Mouse (Mus musculus) 416B (cell line): ENCODE data around the gene Rfesd.

Source experiments
- DNase-seq: peaks from one replicate; pipeline ENCODE4 v3.0.0; 2011; ENCODE audit warnings: low read depth

Rfesd gene

DNA sequence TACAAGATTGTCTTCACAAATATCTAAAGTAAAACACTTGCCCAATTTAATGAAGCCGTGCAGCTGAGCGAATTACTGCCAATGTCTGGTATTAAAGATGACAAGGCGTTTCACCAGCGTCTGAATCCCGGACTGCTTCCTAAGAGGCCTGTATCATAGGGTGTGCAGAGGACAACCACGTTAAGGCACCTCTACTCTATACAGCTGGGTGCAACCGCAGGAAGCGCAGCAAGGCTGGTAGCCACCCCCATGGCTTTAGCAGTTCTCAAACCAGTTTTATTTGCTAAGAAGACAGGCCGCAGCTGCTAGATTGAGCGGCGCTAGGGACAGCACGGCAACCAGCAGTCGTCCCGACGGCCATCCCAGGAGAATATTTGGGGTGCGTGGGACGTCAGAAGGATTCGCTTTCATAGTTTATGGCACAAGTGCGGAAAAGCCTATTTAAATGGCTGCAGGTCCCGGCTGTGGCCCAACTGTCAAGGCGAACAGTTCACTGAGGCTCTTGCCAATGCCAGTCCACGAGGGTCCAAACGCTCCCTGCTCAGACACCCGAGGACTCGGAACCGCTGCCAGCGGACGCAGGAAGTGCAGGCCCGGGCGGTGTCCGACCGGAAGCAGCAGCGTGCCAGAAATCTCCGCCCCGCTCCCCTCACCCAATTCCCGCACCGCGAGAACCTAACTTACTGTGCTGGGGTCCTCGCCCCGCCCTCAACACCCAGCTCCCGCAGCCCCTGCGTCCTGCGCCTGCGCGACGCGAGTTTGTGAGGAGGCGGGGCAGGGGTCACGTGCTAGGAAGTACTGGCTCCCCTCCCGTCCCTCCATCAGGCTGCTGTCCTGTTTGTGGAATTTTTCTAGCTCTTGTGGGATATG, at the start of gene Rfesd:
TSS of gene Rfesd (minus strand) at position 746 of the 870 bp plus-strand sequence.
- peak; percentile 98 for DNase-seq

DNA sequence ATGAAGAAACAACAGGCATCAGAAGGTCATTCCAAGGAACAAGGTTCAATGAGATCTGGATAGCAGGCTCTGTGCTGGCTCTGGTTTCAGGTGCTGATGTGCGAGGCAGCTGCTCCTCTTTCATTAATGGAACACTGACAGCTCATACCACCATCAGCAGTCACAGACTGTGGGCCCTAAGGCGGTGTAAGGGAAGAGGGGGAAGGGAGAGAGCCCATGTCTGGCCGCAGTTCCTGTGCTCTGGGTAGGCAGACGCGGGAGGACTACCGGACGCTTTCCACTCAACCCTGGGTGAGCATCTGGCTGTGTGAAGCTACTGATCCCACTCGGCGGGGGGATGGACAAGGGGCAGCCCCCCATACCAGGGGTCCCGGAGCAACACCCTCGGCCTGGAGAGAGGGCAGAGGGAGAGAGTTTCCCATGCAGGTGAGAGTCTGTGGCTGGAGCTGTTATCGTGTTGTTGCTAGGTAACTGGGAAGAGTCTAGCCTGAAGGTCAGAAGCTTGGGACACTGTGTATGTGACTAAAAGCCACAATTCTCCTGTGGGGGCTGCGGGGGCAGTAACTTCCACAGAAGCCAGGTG, 45.9 kb upstream of the Rfesd start:
- no peak for DNase-seq

GRCm38 (mm10) chr13:76063548-76063947, 45.0 kb upstream of the Rfesd start:
- DNase-seq = no peak

GRCm38 (mm10) chr13:76062569-76062968, 44.0 kb upstream of the Rfesd start:
- peak; percentile 59 for DNase-seq

GRCm38 (mm10) chr13:76062126-76062525, 43.6 kb upstream of the Rfesd start:
- DNase-seq = no peak

DNA sequence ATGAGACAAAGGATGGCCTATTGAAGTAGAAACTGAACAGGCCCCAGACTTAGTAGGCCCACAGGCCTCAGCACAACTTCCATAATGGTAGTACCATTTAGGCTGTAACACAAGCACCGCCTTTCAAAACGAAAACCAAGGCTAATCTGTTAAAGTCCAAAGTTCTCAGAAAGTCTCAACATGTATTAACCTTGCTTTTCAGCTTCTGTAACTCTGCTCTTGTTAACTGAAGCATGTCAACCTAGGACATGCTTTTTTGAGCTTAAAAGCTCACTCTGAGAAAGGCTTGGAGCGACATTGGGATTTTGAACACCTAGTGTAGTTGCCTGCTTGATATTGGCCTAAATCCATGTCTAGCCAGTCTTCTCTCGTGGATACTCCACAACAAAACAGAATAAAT, 41.1 kb upstream of the Rfesd start:
- DNase-seq = no peak

GRCm38 (mm10) chr13:76057267-76058069, 38.9 kb upstream of the Rfesd start:
- no peak for DNase-seq

- DNase-seq = no peak
Measured at GRCm38 (mm10) chr13:76056896-76057266, 38.4 kb upstream of the Rfesd start, which contains the start of gene Gpr150. Gene Gpr150 (minus strand): TSS chr13:76056996.

GRCm38 (mm10) chr13:76056261-76056724, 37.8 kb upstream of the Rfesd start:
- no peak for DNase-seq

DNA sequence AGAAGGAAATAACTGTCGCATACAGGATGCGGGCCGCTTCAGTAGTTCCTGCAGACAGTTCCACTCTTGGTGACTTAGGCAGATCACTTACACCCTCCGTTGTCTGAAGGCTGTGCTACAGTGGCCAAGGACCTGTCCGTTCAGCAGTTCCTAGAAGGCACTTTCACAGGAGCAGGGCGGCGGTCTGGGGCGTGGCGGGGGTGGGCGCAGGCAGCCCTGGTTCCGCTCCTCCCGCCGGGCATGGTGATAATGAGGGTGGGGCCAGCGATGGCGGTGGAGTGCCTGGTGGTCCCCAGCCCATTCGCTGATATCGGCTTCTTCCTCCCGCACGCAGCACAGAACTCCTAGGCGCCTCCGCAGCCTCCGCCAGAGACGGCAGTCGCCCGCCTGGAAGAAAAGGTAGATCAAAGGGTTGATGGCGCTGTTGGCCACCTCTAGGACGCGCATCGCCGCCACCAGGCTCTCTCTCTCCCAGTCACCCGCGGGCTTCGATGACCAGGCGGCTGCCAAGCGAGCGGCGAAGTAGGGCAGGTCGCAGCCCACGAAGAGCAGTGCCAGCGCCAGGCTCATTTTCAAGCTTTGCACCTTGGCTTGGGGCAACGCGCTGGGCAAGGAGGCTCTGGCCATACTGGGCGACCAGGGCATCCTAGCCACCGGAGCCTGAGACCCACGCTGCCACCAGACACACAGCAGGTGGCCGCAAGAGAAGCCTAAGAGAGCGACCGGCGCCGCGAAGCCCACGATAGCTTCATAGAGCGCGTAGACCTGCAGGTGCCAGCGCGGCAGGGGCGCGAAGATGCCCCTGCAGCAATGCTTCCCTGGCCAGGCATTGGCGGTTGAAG, 37.1 kb upstream of the Rfesd start:
- DNase-seq = no peak

DNA sequence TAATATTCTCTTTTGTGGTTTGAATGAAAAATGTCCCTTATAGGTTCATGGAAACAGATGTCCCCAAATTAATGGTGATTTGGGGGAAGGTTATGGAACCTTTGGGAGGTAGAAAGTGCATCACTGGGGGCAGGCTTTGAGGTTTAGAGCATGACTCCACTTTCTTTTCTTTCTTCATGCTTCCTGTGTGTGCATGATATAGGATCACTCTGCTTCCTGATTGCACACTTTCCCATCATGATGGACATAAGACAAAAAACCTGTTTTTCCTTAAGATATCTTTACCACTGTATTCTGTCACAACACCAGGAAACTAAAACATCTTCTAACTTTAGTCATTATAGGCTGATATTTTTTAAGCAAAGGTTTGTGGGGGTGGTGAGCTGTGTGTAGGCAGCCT, 26.5 kb upstream of the Rfesd start:
- peak; percentile 57 for DNase-seq

DNA sequence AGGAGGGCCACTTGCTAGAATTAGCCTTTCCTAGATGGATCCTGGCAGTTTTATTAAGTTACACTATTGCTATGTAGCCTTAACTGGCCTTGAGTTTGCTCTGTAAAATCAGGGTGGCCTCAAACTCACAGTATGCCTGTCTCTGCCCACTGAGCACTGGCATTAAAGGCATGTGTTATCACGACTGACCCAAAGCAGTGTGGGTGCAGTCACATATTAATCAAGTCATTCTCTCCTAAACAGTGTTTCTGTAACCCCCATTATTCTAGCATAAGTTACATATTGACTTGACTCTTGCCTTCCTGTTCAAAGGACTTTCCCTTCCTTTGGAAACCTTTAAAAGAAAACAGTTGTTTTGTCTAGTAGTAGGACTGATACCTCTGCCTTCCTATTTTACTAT, 23.9 kb upstream of the Rfesd start:
- no peak for DNase-seq

DNA sequence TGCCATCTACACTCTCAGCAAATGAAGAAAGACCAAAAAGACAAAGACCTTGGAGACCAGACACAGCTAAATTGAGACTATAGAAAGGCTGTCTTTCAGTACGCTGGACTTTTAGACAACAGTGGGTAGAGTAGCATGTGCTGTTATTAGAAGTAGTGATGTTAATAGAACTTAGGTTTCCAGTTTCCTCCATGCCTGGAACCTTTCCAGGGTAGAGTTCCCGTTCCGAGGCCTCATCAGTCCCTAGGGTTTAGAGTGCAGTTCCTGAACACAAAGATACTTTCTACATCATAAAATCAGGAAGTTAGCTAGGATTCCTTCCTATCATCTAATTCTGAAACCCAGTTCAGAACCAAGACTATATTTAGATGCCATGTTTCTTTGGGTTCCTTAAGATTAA, 6.1 kb upstream of the Rfesd start:
- DNase-seq = no peak

GRCm38 (mm10) chr13:76021782-76022181, 3.3 kb upstream of the Rfesd start:
- DNase-seq = peak; percentile 70

- DNase-seq = peak; percentile 64
Measured at GRCm38 (mm10) chr13:76018844-76019400, 403 bp upstream of the Rfesd start.

DNA sequence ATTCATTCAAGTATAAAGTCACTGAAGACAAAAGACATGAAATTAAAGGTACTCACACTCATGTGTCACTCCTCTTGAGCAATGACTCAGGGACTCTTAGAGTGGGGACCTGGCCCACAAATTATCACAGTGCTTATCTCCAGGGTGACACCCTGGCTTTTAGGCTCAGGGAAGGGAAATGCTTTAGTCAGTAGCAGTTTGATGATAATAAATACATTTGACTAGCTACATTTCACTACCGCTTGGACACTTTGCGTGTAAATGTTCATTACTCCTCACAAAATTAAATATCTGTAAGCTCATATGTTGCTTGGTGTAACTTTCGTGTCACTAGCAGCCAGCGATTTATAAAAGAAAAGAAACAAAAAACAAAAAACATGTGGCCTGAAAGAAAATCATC, 1.1 kb downstream of the Rfesd start:
- peak; percentile 85 for DNase-seq

- no peak for DNase-seq
Measured at GRCm38 (mm10) chr13:76014511-76014910, 4.0 kb downstream of the Rfesd start.

DNA sequence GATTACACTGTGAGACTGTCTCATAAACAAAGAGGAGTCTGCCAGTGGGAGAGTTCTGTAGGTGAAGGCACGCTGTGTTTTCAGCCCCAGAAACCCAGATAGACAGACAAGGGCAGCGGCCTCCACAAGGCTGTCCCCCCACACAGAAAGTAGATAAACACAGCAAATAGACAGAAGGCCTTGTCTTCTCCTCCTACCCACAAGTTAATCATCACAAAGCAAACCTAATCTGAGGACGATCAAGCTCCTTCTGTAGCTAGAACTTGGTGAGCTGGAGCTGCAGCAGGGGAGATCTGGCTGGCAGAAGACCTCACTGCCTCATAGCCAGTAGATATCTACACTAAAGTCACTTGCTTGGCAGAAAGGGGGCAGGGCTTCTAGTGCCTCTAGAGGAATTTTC, 15.2 kb downstream of the Rfesd start:
- DNase-seq = no peak

DNA sequence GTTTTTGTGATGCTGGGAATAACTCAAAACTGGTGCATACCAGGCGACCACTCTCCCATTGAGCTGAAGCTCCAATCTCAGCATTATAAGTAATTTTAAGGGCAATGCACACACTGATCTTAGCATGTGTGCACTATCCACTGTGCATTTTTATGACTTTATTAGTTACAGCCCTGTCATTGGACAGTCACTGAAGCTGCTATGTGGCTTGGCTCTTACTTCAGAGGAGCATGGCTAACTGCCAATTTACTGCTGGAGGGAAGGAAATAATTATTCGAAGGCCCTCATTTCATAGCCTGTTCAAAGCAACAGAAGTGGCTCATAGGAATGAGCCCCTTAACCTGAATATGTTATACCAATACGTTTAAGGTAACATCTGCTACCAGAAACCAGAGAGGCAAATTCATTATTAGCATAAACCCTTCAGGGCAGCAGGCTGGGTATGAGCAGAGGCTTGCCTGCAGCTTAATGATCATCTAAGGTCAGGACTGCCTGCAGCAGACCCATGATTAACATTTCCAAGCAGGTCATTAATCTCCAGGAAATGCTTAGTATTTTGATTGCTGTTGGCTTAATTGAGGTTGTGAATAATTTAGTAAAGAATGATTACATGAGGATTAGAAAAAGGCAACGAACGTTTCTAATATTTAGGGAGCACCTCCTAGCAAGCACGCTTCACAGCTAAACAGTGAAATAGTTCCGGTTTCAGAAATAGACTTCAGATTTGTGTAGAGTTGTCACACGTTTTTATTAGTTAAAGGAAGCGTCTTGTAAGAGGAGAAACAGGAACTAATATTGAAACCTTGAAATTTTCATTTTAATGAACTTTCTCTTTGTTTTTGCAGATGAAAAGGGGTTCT, 26.1 kb downstream of the Rfesd start:
- DNase-seq = peak; percentile 76

- no peak for DNase-seq
Measured at GRCm38 (mm10) chr13:75988096-75988495, 30.4 kb downstream of the Rfesd start.
